Mouse (Mus musculus) C2C12 (cell line): ENCODE measurements at regions not wholly inside any gene's neighbourhood (a gene's known extent, or its start where the extent isn't known, plus 50 kb on each side); places are given as distances from the start of the nearest gene placed in this dataset.

ENCODE experiments used
- H3K27me3 ChIP-seq: one replicate; pipeline ENCODE4 v1.6.1; 2011; ENCODE audit not compliant: control insufficient read depth, insufficient read depth, insufficient read length
- H3K36me3 ChIP-seq: one replicate; pipeline ENCODE4 v1.6.1; 2011; ENCODE audit not compliant: control insufficient read depth, insufficient read depth
- H3K4me3 ChIP-seq: one replicate; pipeline ENCODE4 v1.5.1; 2011; ENCODE audit warnings: mild to moderate bottlenecking, control low read depth; ENCODE audit not compliant: poor library complexity, insufficient read depth, severe bottlenecking
- H3K79me2 ChIP-seq: one replicate; pipeline ENCODE4 v1.6.1; 2011; ENCODE audit not compliant: control insufficient read depth, insufficient read depth
- H3K79me3 ChIP-seq: one replicate; pipeline ENCODE4 v1.6.1; 2011; ENCODE audit warnings: low read depth, control low read depth
- H3ac ChIP-seq: one replicate; pipeline ENCODE3; 2011; ENCODE audit warnings: low read depth; ENCODE audit not compliant: control insufficient read depth, insufficient read length
- CEBPB ChIP-seq: IDR thresholded peaks from one replicate; pipeline ENCODE4 v1.6.1; 2011; ENCODE audit warnings: low read depth, mild to moderate bottlenecking, control low read depth, moderate library complexity
- CTCF ChIP-seq: IDR thresholded peaks from one replicate; pipeline ENCODE4 v1.5.1; 2011; ENCODE audit not compliant: control insufficient read depth, insufficient read depth, insufficient read length
- FOSL1 ChIP-seq: IDR thresholded peaks from one replicate; pipeline ENCODE4 v1.8.0; 2011; ENCODE audit warnings: mild to moderate bottlenecking, low read length; ENCODE audit not compliant: poor library complexity, insufficient read depth, severe bottlenecking
- MAX ChIP-seq: IDR thresholded peaks from one replicate; pipeline ENCODE4 v1.6.1; 2011; ENCODE audit warnings: mild to moderate bottlenecking, control low read depth
- MYOD1 ChIP-seq: IDR thresholded peaks from one replicate; pipeline ENCODE4 v1.6.1; 2011; ENCODE audit warnings: low read depth; ENCODE audit not compliant: control insufficient read depth, insufficient read length
- MYOG ChIP-seq: IDR thresholded peaks from one replicate; pipeline ENCODE4 v1.6.1; 2011; ENCODE audit not compliant: control insufficient read depth, insufficient read length; ENCODE audit errors: extremely low read depth
- USF1 ChIP-seq: IDR thresholded peaks from one replicate; pipeline ENCODE4 v1.6.1; 2011; ENCODE audit warnings: low read depth, mild to moderate bottlenecking, control low read depth, moderate library complexity

DNA sequence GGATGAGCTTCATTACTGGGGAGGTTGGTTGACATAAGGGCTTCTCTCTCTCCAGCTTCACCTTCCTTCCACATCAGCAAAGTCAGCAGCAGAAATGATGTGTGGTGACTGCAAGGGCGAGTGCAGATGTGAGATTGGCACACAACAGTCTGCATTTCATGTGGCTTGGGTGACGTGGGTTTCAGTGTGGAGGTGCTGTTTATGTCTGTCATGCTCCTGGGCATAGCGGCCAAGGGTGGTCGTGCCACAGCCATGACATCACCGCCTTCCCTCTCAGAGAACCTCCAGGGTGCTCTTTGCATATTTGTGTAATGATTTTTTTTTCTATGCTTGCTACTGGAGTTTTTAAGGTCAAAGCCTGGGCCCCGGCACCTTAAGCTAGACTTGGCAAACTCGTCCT, 64.0 kb downstream of the Pthlh start:
- Histone ChIP-seq H3K4me3 (no peak overlapping the region), H3K79me3 (no peaks in the 10 kb centered on the region), H3K36me3 (no peaks in the 10 kb centered on the region), H3K27me3 (no peaks in the 10 kb centered on the region), H3ac (no peak overlapping the region), H3K79me2 (no peaks in the 10 kb centered on the region)
- TF ChIP-seq MYOD1, result peak; percentile 38
- TF ChIP-seq CEBPB, result no peak
- no peak for TF ChIP-seq FOSL1

DNA sequence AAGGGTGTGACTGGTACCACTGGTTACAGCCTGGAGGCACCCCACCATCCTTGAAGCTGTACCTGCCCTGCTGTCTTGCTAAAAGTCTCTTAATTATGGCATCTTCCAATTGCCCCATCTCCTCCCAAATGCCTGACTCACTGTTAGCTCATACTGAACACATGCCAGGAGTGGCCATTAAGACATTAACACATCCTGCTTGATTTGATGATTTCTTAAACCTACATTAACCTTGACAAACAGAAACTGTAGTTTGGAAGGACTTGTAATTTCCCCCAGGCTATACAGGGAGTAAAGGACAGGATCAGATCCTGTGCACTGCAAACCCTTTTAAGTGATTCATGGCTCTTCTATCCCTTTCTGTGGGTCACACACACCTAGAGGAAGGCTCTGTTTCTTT, 64.6 kb downstream of the Pthlh start:
- TF ChIP-seq MYOD1 (no peak), FOSL1 (no peak), CEBPB (no peak), MAX (no peak), CTCF (no peak), MYOG (no peak)

GRCm38 (mm10) chr6:147196432-147196831, 67.6 kb downstream of the Pthlh start:
- TF ChIP-seq CTCF, result no peak
- TF ChIP-seq USF1, result no peak
- no peak for TF ChIP-seq MYOG
- TF ChIP-seq CEBPB, result no peak
- no peak for TF ChIP-seq MYOD1
- no peak for TF ChIP-seq FOSL1
- no peak for TF ChIP-seq MAX
- Histone ChIP-seq H3ac (no peak overlapping the region), H3K36me3 (no peaks in the 10 kb centered on the region), H3K27me3 (no peaks in the 10 kb centered on the region), H3K79me2 (no peaks in the 10 kb centered on the region), H3K79me3 (no peaks in the 10 kb centered on the region), H3K4me3 (no peak overlapping the region)

More for the DNA sequence above, 64.6 kb downstream of the Pthlh start:
- no peaks in the 10 kb centered on the region for H3K36me3 ChIP-seq
- no peaks in the 10 kb centered on the region for H3K79me3 ChIP-seq
- H3K27me3 ChIP-seq, result no peaks in the 10 kb centered on the region
- no peak overlapping the region for H3K4me3 ChIP-seq
- H3K79me2 ChIP-seq, result no peaks in the 10 kb centered on the region
- no peak overlapping the region for H3ac ChIP-seq

GRCm38 (mm10) chr6:147195277-147195676, 68.7 kb downstream of the Pthlh start:
- Histone ChIP-seq H3K4me3 (no peak overlapping the region), H3ac (no peak overlapping the region), H3K79me3 (no peaks in the 10 kb centered on the region), H3K27me3 (no peaks in the 10 kb centered on the region), H3K36me3 (no peaks in the 10 kb centered on the region), H3K79me2 (no peaks in the 10 kb centered on the region)
- no peak for TF ChIP-seq MYOG
- TF ChIP-seq USF1, result no peak
- TF ChIP-seq FOSL1, result no peak
- TF ChIP-seq MAX, result no peak
- TF ChIP-seq CTCF, result no peak
- TF ChIP-seq CEBPB, result no peak
- TF ChIP-seq MYOD1, result no peak

DNA sequence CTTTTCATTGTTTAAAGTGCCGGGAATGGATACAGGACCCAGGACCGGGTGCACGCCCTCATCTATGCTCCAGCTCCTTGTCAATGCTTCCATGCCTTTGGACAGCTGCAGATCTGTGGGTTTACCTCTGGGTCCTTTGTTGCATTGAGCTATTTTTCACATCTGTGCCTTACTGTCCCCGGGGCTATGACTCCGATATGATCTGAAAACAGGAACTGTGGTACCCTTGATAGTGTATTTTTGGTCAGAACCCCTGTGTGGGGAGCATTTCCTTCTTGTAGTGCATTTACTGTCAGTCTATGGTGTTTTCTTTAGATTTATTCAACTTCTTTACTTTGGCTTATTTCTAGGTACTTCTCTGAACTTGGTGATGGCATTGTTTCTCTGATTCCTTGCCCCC, 76.3 kb downstream of the Pthlh start:
- no peaks in the 10 kb centered on the region for H3K79me2 ChIP-seq
- H3K36me3 ChIP-seq, result no peaks in the 10 kb centered on the region
- H3K79me3 ChIP-seq, result no peaks in the 10 kb centered on the region
- no peaks in the 10 kb centered on the region for H3K27me3 ChIP-seq
- TF ChIP-seq USF1 (no peak), CEBPB (no peak)
- no peak overlapping the region for H3K4me3 ChIP-seq
- no peak overlapping the region for H3ac ChIP-seq

DNA sequence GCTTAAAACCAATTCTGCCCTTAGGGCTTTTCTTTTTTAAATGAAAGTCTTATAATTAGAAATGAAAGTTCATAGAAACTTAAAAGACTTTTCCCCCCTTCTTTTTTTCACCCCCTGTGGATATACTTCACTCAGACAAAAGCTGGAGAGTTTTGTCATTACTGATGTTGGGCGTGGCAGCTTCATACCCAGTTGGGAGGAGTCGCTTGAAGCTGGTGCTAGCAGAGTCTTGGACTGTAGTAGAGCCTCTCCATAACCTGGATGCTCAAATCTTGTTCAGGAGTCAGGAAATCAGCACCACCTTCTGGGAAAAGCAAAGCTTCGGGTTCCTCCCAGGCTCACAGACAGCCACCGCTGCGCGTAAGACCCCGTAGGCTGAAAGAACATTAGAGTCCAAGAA, 85.7 kb downstream of the Pthlh start:
- Histone ChIP-seq H3K4me3 (no peak overlapping the region), H3K79me2 (no peaks in the 10 kb centered on the region), H3K36me3 (no peaks in the 10 kb centered on the region), H3K27me3 (no peaks in the 10 kb centered on the region), H3ac (no peak overlapping the region), H3K79me3 (no peaks in the 10 kb centered on the region)
- TF ChIP-seq MYOD1, result no peak
- no peak for TF ChIP-seq FOSL1
- TF ChIP-seq USF1, result no peak
- no peak for TF ChIP-seq MAX
- TF ChIP-seq CTCF, result no peak
- TF ChIP-seq MYOG, result no peak
